Mouse (Mus musculus): Measurements from ENCODE around the gene Wasl.
A peak's percentile ranks its signal among the peaks of the same experiment; 100 is the strongest.

Gene Wasl

GRCm38 (mm10) chr6:24604289-24604688 is 60.5 kb downstream of the Wasl start:
- no peak for DNase-seq (ENCODE audit: low read depth)

GRCm38 (mm10) chr6:24602993-24603392 is 61.8 kb downstream of the Wasl start:
- DNase-seq (ENCODE audit: low read depth), result no peak

- no peak for DNase-seq (ENCODE audit: low read depth)
Observed at GRCm38 (mm10) chr6:24602351-24602750, 62.5 kb downstream of the Wasl start.

GRCm38 (mm10) chr6:24601668-24602067 is 63.1 kb downstream of the Wasl start:
- no peak for DNase-seq (ENCODE audit: low read depth)

GRCm38 (mm10) chr6:24600726-24601125 is 64.1 kb downstream of the Wasl start:
- DNase-seq (ENCODE audit: low read depth), result no peak

- no peak for DNase-seq (ENCODE audit: low read depth)
Observed at GRCm38 (mm10) chr6:24600134-24600533, 64.7 kb downstream of the Wasl start.

- DNase-seq (ENCODE audit: low read depth), result no peak
Observed at GRCm38 (mm10) chr6:24599639-24600038, 65.2 kb downstream of the Wasl start.

- no peak for DNase-seq (ENCODE audit: low read depth)
Observed at GRCm38 (mm10) chr6:24599179-24599578, 65.6 kb downstream of the Wasl start.

GRCm38 (mm10) chr6:24597500-24597899 is 67.3 kb downstream of the Wasl start, which contains the start of gene Lmod2:
Lmod2 (plus strand) TSS chr6:24597762.
- DNase-seq (ENCODE audit: low read depth), result no peak

GRCm38 (mm10) chr6:24591525-24592218 is 73.1 kb downstream of the Wasl start:
- no peak for DNase-seq (ENCODE audit: low read depth)

GRCm38 (mm10) chr6:24590282-24590681 is 74.5 kb downstream of the Wasl start:
- no peak for DNase-seq (ENCODE audit: low read depth)

- DNase-seq (ENCODE audit: low read depth), result no peak
Observed at GRCm38 (mm10) chr6:24586885-24587284, 77.9 kb downstream of the Wasl start.

GRCm38 (mm10) chr6:24585431-24586310 is 79.1 kb downstream of the Wasl start:
- no peak for DNase-seq (ENCODE audit: low read depth)

GRCm38 (mm10) chr6:24583456-24583855 is 81.4 kb downstream of the Wasl start:
- DNase-seq (ENCODE audit: low read depth), result no peak

GRCm38 (mm10) chr6:24573319-24573718 is 91.5 kb downstream of the Wasl start:
- DNase-seq (ENCODE audit: low read depth), result no peak

- no peak for DNase-seq (ENCODE audit: low read depth)
Observed at GRCm38 (mm10) chr6:24572431-24572830, 92.4 kb downstream of the Wasl start.

- DNase-seq (ENCODE audit: low read depth), result peak; percentile 11
Observed at GRCm38 (mm10) chr6:24571126-24571525, 93.7 kb downstream of the Wasl start.

GRCm38 (mm10) chr6:24570278-24570677 is 94.5 kb downstream of the Wasl start:
- no peak for DNase-seq (ENCODE audit: low read depth)

- no peak for DNase-seq (ENCODE audit: low read depth)
Observed at GRCm38 (mm10) chr6:24569711-24570110, 95.1 kb downstream of the Wasl start.

- DNase-seq (ENCODE audit: low read depth), result peak; percentile 9
Observed at GRCm38 (mm10) chr6:24568963-24569362, 95.8 kb downstream of the Wasl start.

- no peak for DNase-seq (ENCODE audit: low read depth)
Observed at GRCm38 (mm10) chr6:24564886-24565285, 99.9 kb downstream of the Wasl start.

- DNase-seq (ENCODE audit: low read depth), result no peak
Observed at GRCm38 (mm10) chr6:24564081-24564480, 100.7 kb downstream of the Wasl start.
